Mouse (Mus musculus) R1 (cell line): ENCODE data around the gene Trim54.

Experiments used
- DNase-seq: peaks from one replicate; pipeline ENCODE4 v3.0.0-alpha.2; 2018; ENCODE audit warnings: low read depth, low spot score

Gene Trim54

GRCm38 (mm10) chr5:31181183-31181770, 64.8 kb downstream of the Trim54 start:
- DNase-seq, result no peak

GRCm38 (mm10) chr5:31183678-31184077, 67.2 kb downstream of the Trim54 start:
- no peak for DNase-seq
